Mouse (Mus musculus) G1E (cell line): ENCODE data around the gene Smc1b. TPM values are rescaled to one million over a fixed set of nuclear protein-coding genes. Genes with fewer than 3 reads are reported as not detected.

Source experiments
- ATAC-seq: 2 replicates; pipeline ENCODE4 v1.8.0; 2016; ENCODE audit warnings: mild to moderate bottlenecking; ENCODE audit not compliant: insufficient number of reproducible peaks, poor library complexity, low FRiP score, severe bottlenecking; ENCODE audit errors: extremely low read depth
- DNase-seq: peaks from one replicate; pipeline ENCODE4 v3.0.0; 2012; ENCODE audit warnings: low spot score
- H3K27me3 ChIP-seq: 2 replicates; pipeline ENCODE4 v1.6.1; 2012; ENCODE audit warnings: mild to moderate bottlenecking, low read length, inconsistent platforms; ENCODE audit not compliant: insufficient read depth
- H3K36me3 ChIP-seq: replicated peaks from 2 replicates; pipeline ENCODE3; 2012; ENCODE audit warnings: mild to moderate bottlenecking, inconsistent platforms
- H3K4me1 ChIP-seq: 2 replicates; pipeline ENCODE4 v1.6.1; 2012; ENCODE audit warnings: low read depth, low read length, inconsistent platforms, mixed read lengths; ENCODE audit not compliant: insufficient read depth
- H3K4me3 ChIP-seq: 2 replicates; pipeline ENCODE4 v1.5.1; 2012; ENCODE audit warnings: low read depth, mild to moderate bottlenecking, inconsistent platforms, low read length, moderate library complexity, mixed read lengths
- H3K9me3 ChIP-seq: replicated peaks from 2 replicates; pipeline ENCODE4 v1.6.1; 2012; ENCODE audit warnings: inconsistent platforms
- CTCF ChIP-seq: IDR thresholded peaks from 2 replicates; pipeline ENCODE4 v1.5.1; 2012; ENCODE audit warnings: low read depth, low read length, inconsistent platforms, mixed read lengths
- GATA1 ChIP-seq: IDR thresholded peaks from 2 replicates; pipeline ENCODE4 v1.6.1; 2012; ENCODE audit warnings: borderline replicate concordance, low read length, inconsistent platforms, mixed read lengths
- GATA2 ChIP-seq: IDR thresholded peaks from 2 replicates; pipeline ENCODE4 v1.6.1; 2012; ENCODE audit warnings: low read depth, low read length, inconsistent platforms, borderline replicate concordance
- POLR2AphosphoS5 ChIP-seq: IDR thresholded peaks from 2 replicates; pipeline ENCODE4 v1.6.1; 2012; ENCODE audit warnings: low read depth, low read length, inconsistent platforms; ENCODE audit not compliant: insufficient replicate concordance
- TAL1 ChIP-seq: conservative IDR thresholded peaks from 2 replicates; pipeline ENCODE4 v1.6.1; 2012; ENCODE audit warnings: low read depth, low read length, inconsistent platforms, mixed read lengths
- polyA plus RNA-seq: library from polyadenylated mRNA; stranded (reverse); fragments of >175 nt; gene quantifications from 2 replicates; pipeline ENCODE4 v1.2.3, GENCODE M21; 2012
- total RNA-seq, 2 experiments: library from RNA; stranded (forward) in 1 of 2; stranded (reverse) in 1 of 2; fragments of 200-1000 nt in 1 of 2; fragments of >200 nt in 1 of 2; fragmentation: Nextera tagmentation in 1 of 2; gene quantifications; 2 replicates each; pipeline ENCODE4 v1.2.3; 2014 to 2017

Smc1b gene
- total and polyA plus RNA-seq, 3 experiments, result 0.05 TPM; not detected in 2

GRCm38 (mm10) chr15:85156198-85156597 lies 24.4 kb upstream of the Smc1b start:
- no peak overlapping the region for H3K4me3 ChIP-seq
- H3K4me1 ChIP-seq, result no peaks in the 10 kb centered on the region
- peaks cover 48% of the 10 kb centered on the region for H3K9me3 ChIP-seq
- TF ChIP-seq CTCF, result no peak
- TF ChIP-seq POLR2AphosphoS5, result no peak
- no peak for TF ChIP-seq GATA1
- no peak for TF ChIP-seq TAL1
- no peak for TF ChIP-seq GATA2
- DNase-seq, result no peak
- H3K27me3 ChIP-seq, result no peaks in the 10 kb centered on the region
- no peak for ATAC-seq
- no peaks in the 10 kb centered on the region for H3K36me3 ChIP-seq

DNA sequence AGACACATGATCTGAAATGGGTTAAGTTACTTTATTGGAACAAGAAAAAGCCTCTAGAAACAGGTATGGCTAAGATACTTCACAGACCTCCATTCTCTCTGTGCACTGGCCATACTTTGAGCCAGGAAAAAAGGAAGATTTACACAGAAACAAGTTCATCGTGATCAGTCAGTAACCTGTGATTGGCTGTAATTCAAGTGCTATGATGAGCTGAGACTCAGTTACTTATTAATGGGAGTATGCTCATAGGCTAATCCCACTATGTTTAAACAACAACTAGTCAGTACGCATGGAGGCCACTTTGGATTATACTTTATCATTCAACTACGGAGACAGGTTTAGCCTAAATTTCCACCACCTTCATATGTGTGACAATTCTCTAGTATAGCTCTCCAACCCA lies 22.3 kb upstream of the Smc1b start:
- H3K4me3 ChIP-seq, result no peak overlapping the region
- no peaks in the 10 kb centered on the region for H3K27me3 ChIP-seq
- TF ChIP-seq TAL1, result no peak
- H3K9me3 ChIP-seq, result peaks cover 38% of the 10 kb centered on the region
- no peaks in the 10 kb centered on the region for H3K36me3 ChIP-seq
- H3K4me1 ChIP-seq, result no peaks in the 10 kb centered on the region
- DNase-seq (no peak), ATAC-seq (no peak)

- TF ChIP-seq GATA1, result no peak
- no peak for TF ChIP-seq TAL1
- no peak for TF ChIP-seq GATA2
- TF ChIP-seq CTCF, result no peak
- TF ChIP-seq POLR2AphosphoS5, result no peak
- Histone ChIP-seq H3K27me3 (no peaks in the 10 kb centered on the region), H3K4me3 (no peak overlapping the region)
These were observed 20.8 kb upstream of the Smc1b start for GRCm38 (mm10) chr15:85152577-85152976.

DNA sequence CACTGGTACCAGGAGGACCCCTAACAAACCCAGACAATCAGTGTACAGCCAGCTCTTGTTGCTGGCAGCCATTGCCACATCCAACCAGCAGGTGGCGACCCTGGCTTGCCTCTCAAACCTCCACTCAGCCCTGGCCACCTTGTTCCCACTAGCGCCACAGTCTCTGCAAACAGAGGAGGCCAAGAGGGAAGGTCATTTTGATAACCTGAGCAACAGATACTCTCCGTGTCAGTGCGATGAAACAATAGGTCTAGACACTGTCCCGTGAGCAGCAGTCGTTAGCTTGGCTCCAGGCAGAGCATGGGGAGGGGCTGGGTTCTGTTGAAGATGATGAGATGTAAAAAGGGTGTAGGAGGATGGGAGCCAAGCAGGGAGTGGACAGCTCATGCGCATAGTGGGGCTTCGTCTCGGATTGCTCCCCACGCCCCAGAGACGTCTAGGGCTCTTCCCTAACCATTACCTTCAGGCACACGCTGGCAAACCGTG lies 19.7 kb upstream of the Smc1b start:
- DNase-seq (no peak), ATAC-seq (no peak)
- Histone ChIP-seq H3K4me1 (no peaks in the 10 kb centered on the region), H3K36me3 (no peaks in the 10 kb centered on the region), H3K27me3 (no peaks in the 10 kb centered on the region), H3K9me3 (peaks cover 20% of the 10 kb centered on the region), H3K4me3 (no peak overlapping the region)
- TF ChIP-seq CTCF (no peak), TAL1 (no peak), GATA1 (no peak), GATA2 (no peak), POLR2AphosphoS5 (no peak)

More at GRCm38 (mm10) chr15:85152577-85152976, 20.8 kb upstream of the Smc1b start:
- ATAC-seq, result no peak
- Histone ChIP-seq H3K9me3 (peaks cover 31% of the 10 kb centered on the region), H3K4me1 (no peaks in the 10 kb centered on the region), H3K36me3 (no peaks in the 10 kb centered on the region)
- no peak for DNase-seq

GRCm38 (mm10) chr15:85144249-85144648 lies 12.5 kb upstream of the Smc1b start:
- ATAC-seq, result no peak
- peaks cover 41% of the 10 kb centered on the region for H3K9me3 ChIP-seq

GRCm38 (mm10) chr15:85143747-85144146 lies 12.0 kb upstream of the Smc1b start:
- TF ChIP-seq TAL1 (no peak), CTCF (no peak), GATA1 (no peak), POLR2AphosphoS5 (no peak), GATA2 (no peak)
- no peaks in the 10 kb centered on the region for H3K27me3 ChIP-seq
- no peak overlapping the region for H3K4me3 ChIP-seq
- ATAC-seq, result no peak
- H3K4me1 ChIP-seq, result no peaks in the 10 kb centered on the region
- no peaks in the 10 kb centered on the region for H3K36me3 ChIP-seq
- H3K9me3 ChIP-seq, result peaks cover 45% of the 10 kb centered on the region
- DNase-seq, result no peak

More at GRCm38 (mm10) chr15:85144249-85144648, 12.5 kb upstream of the Smc1b start:
- Histone ChIP-seq H3K4me3 (no peak overlapping the region), H3K27me3 (no peaks in the 10 kb centered on the region), H3K36me3 (no peaks in the 10 kb centered on the region), H3K4me1 (no peaks in the 10 kb centered on the region)
- no peak for DNase-seq
- TF ChIP-seq TAL1, result no peak
- no peak for TF ChIP-seq GATA2
- no peak for TF ChIP-seq CTCF
- no peak for TF ChIP-seq POLR2AphosphoS5
- no peak for TF ChIP-seq GATA1

- no peak for DNase-seq
- Histone ChIP-seq H3K36me3 (no peaks in the 10 kb centered on the region), H3K9me3 (peaks cover 47% of the 10 kb centered on the region), H3K4me3 (no peak overlapping the region; the same call in 1 of the 2 replicates), H3K4me1 (no peaks in the 10 kb centered on the region), H3K27me3 (no peaks in the 10 kb centered on the region)
- TF ChIP-seq GATA1 (no peak), GATA2 (no peak)
- no peak for ATAC-seq
These were observed 11.4 kb upstream of the Smc1b start for GRCm38 (mm10) chr15:85143161-85143560.
